Mouse (Mus musculus): Measurements from ENCODE around the gene Cluap1.

DNA sequence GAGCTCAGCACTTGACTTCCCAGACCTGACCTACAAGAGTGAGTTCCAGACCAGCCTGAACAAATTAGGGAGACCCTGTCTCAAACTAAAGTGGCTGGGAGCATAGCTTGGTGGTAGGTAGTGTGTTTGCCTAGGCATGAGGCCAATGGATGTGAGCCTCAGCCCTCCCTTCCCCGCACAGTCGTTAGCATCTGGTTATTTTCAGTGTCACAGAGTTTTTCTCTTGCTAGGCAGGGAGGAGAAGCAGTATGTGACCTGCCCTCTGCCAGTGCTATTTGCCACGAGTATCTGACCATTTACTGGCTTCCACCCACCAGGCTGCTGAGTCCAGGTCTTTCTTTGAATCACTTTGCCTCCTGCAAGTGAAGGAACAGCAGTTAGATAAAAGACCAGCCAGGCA lies 14.9 kb upstream of the Cluap1 start:
- TF ChIP-seq CTCF (IDR thresholded peaks at IDR 0.05; ENCODE audit: low read depth), result no peak
- no peak for TF ChIP-seq EP300 (IDR thresholded peaks at IDR 0.05; ENCODE audit: low read depth)

All from liver, embryonic 14.5 days (tissue).